In genomic region chr3:83763551-83764548, GRCm38 (mm10) we compare ENCODE assay signal across 8 mouse cellular contexts. TPM values are rescaled to one million over a fixed set of nuclear protein-coding genes. Genes with fewer than 3 reads are reported as not detected.
DNase-seq lines count a peak whose midpoint lies in the region; ATAC-seq and TF ChIP-seq lines count a peak whose summit lies in the region.

No protein-coding gene starts in this region.

- H3K27me3 ChIP-seq in forebrain, embryonic 16.5 days (replicated peaks; ENCODE audit: control insufficient read depth, insufficient read depth, low read length), result 0 out of 2 replicates have a peak, but pooled peaks cover 8% of the 10 kb centered on the region
- peaks cover 64% of the 10 kb centered on the region for H3K27me3 ChIP-seq in liver, embryonic 13.5 days
- H3K27me3 ChIP-seq in stomach, postnatal 0 days (ENCODE audit: control insufficient read depth, insufficient read depth, low read length), result no peaks in the 10 kb centered on the region

- intact Hi-C loops in heart, postnatal 14 days (cut with DNase I), result loop anchor here (2.0 to 10.0 kb wide), 3 partner anchors 349 to 477 kb away; no protein-coding TSS in a partner anchor

- H3K4me3 ChIP-seq in bone marrow, adult 2 months (replicated peaks; ENCODE audit: control insufficient read depth, low read depth, low read length), result no peak overlapping the region
- peak overlapping the region; percentile 50 for H3K4me3 ChIP-seq in forebrain, embryonic 16.5 days (replicated peaks; ENCODE audit: low read length)
- H3K4me3 ChIP-seq in liver, embryonic 13.5 days (replicated peaks), result peak overlapping the region; percentile 28
- H3K4me3 ChIP-seq in stomach, postnatal 0 days (ENCODE audit: low read depth, low read length), result peak overlapping the region; percentile 37

- TF ChIP-seq CTCF in bone marrow, adult 2 months (IDR thresholded peaks at IDR 0.05; ENCODE audit: control insufficient read depth, insufficient read depth, low read length), result peak; percentile 38; the same call in 1 of the 2 replicates
- peak; percentile 89 for TF ChIP-seq CTCF in stomach, postnatal 0 days (IDR thresholded peaks at IDR 0.05; ENCODE audit: low read depth)

- DNase-seq in 3134 (ENCODE audit: extremely low read depth, insufficient read length, low spot score), result peak; percentile 53
- peak; percentile 78 to 86 for DNase-seq in heart, postnatal 14 days
- DNase-seq in kidney, postnatal 4 days, result peak; percentile 92 to 93
- DNase-seq in liver, embryonic 13.5 days, result peak; percentile 22
- peak; percentile 89 for DNase-seq in neural tube, embryonic 10.5 days (ENCODE audit: extremely low spot score, low spot score)
- peak; percentile 85 for DNase-seq in stomach, postnatal 0 days (ENCODE audit: low spot score)

- H3K9me3 ChIP-seq in forebrain, embryonic 16.5 days (ENCODE audit: control insufficient read depth, low read length), result no peaks in the 10 kb centered on the region
- no peaks in the 10 kb centered on the region for H3K9me3 ChIP-seq in liver, embryonic 13.5 days (replicated peaks)
- H3K9me3 ChIP-seq in stomach, postnatal 0 days (ENCODE audit: control insufficient read depth, low read length), result no peaks in the 10 kb centered on the region

- peak; percentile 82 for ATAC-seq in forebrain, embryonic 16.5 days
- peak; percentile 48; the same call in 1 of the 2 replicates for ATAC-seq in liver, embryonic 13.5 days (ENCODE audit: low read depth)
- peak; percentile 81 for ATAC-seq in stomach, postnatal 0 days (ENCODE audit: low FRiP score, low TSS enrichment)

- no peak overlapping the region for H3K27ac ChIP-seq in bone marrow, adult 2 months (ENCODE audit: control insufficient read depth, insufficient read depth, low read depth, low read length, poor library complexity)
- no peak overlapping the region for H3K27ac ChIP-seq in forebrain, embryonic 16.5 days (ENCODE audit: low read length)
- H3K27ac ChIP-seq in liver, embryonic 13.5 days, result no peak overlapping the region
- no peak overlapping the region for H3K27ac ChIP-seq in stomach, postnatal 0 days (replicated peaks)

- H3K9ac ChIP-seq in forebrain, embryonic 16.5 days (replicated peaks; ENCODE audit: low read depth, low read length), result peak overlapping the region; percentile 67
- no peak overlapping the region for H3K9ac ChIP-seq in liver, embryonic 13.5 days
- H3K9ac ChIP-seq in stomach, postnatal 0 days (ENCODE audit: low read length), result 0 out of 2 replicates have a peak overlapping the region, but pooled peaks have one; percentile 13

- no peaks in the 10 kb centered on the region for H3K36me3 ChIP-seq in forebrain, embryonic 16.5 days (ENCODE audit: control insufficient read depth, insufficient read depth)
- no peaks in the 10 kb centered on the region for H3K36me3 ChIP-seq in liver, embryonic 13.5 days
- no peaks in the 10 kb centered on the region for H3K36me3 ChIP-seq in stomach, postnatal 0 days (ENCODE audit: control insufficient read depth, insufficient read depth, low read length)

- H3K4me1 ChIP-seq in bone marrow, adult 2 months (ENCODE audit: control insufficient read depth, insufficient read depth, low read length), result no peaks in the 10 kb centered on the region
- H3K4me1 ChIP-seq in forebrain, embryonic 16.5 days (replicated peaks; ENCODE audit: control insufficient read depth, insufficient read depth, low read length), result peaks cover 37% of the 10 kb centered on the region
- 0 out of 2 replicates have a peak, but pooled peaks cover 9% of the 10 kb centered on the region for H3K4me1 ChIP-seq in liver, embryonic 13.5 days (replicated peaks)
- peaks cover 11% of the 10 kb centered on the region for H3K4me1 ChIP-seq in stomach, postnatal 0 days (replicated peaks; ENCODE audit: control insufficient read depth, insufficient read depth)

- WGBS in bone marrow, adult 2 months, result 11% methylated on average over 40 of the region's 40 CpGs
- 8% methylated on average over 40 of the region's 40 CpGs for WGBS in forebrain, embryonic 16.5 days
- 8% methylated on average over 40 of the region's 40 CpGs for WGBS in liver, embryonic 13.5 days (ENCODE audit: insufficient replicate concordance)
- 8% methylated on average over 40 of the region's 40 CpGs for WGBS in stomach, postnatal 0 days

- TF ChIP-seq EP300 in stomach, postnatal 0 days (optimal IDR thresholded peaks at IDR 0.05), result no peak

- TF ChIP-seq POLR2A in bone marrow, adult 2 months (IDR thresholded peaks at IDR 0.05; ENCODE audit: borderline replicate concordance, control insufficient read depth, low read depth, low read length), result no peak

- H3K4me2 ChIP-seq in forebrain, embryonic 16.5 days (ENCODE audit: low read length), result peak overlapping the region; percentile 87
- H3K4me2 ChIP-seq in liver, embryonic 13.5 days, result peak overlapping the region; percentile 57
- peak overlapping the region; percentile 67 for H3K4me2 ChIP-seq in stomach, postnatal 0 days (replicated peaks; ENCODE audit: low read depth)

RNA-seq across cellular contexts. Expression of gene Sfrp2, which starts 2.3 kb away (rescaled TPM):
- polyA plus RNA-seq in bone marrow, adult 2 months (2011; ENCODE audit: insufficient read depth, insufficient read length, low replicate concordance, missing spikeins), result not detected in 2 replicates
- 33.4 and 44.9 TPM in 2 replicates for polyA plus RNA-seq in forebrain, embryonic 16.5 days (2015; fragmentation: Nextera tagmentation; extraction: Ambion mirVana)
- total RNA-seq in heart, postnatal 14 days (2021), result 10 to 100 TPM in 1 of 2 experiments, 1 to 10 TPM in 1; 9.1 to 13.2 TPM
- 7.9 and 8.5 TPM in 2 replicates for polyA plus RNA-seq in liver, embryonic 13.5 days (2015; fragmentation: Nextera tagmentation; extraction: Ambion mirVana)
- polyA plus RNA-seq in stomach, postnatal 0 days (2015; fragmentation: Nextera tagmentation; extraction: Ambion mirVana), result 118 and 122 TPM in 2 replicates

Comparison
In these comparisons a context has a peak if more than half of its experiments do, and no peak if none do; other contexts are left out.
1. DNase-seq: peak in every context shown above with its lines; median percentile 92 in kidney, postnatal 4 days; 89 in neural tube, embryonic 10.5 days; 85 in stomach, postnatal 0 days; 82 in heart, postnatal 14 days; 53 in 3134; 22 in liver, embryonic 13.5 days.